Mouse (Mus musculus): ENCODE results near the gene Krtap4-13.
"Not testable (repeated sequence)": the region's sequence is repeated elsewhere in the genome, so short reads cannot be mapped to it uniquely, and the experiment has no call there.

Gene Krtap4-13

DNA sequence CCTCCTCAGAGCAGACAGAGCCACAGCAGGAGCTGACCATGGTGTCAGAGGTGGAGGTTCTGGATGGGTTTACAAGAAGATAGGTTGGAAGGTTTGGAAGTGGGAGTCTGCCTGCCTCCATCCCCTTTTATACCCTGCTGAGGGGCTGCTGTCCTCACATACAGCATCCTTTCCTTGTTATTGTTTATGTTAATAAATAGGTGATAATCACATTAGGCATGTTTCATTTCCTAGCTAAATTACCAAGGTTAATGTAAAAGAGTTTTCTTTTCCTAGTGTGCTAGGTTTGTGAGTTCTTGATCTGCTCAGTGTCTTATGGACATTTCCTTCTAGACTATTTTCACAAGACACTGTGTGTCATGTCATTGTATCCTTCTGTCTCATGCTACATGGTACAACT lies at the start of gene Krtap4-13:
Krtap4-13 (minus strand) TSS at position 101 of the 400 bp plus-strand sequence.
- DNase-seq (ENCODE audit: low spot score), result not testable (repeated sequence)

DNA sequence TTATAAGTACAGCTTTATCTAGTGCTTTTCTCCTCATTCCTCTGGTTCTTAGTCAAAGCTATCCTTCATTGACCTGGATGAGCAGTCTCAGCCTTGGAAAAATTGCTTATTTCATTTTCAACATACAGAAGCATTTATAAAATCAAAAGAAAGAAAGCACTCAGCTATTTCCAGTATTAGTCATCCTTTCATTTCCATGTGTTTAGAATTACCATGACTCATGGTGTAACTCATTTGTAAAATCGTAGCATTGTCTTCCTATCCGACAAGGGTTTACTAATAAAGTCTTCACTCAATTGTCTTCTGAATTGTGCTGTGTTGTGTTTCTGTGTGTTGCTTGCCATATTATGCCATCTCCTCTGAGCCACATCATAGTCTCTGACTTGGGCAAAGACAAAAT lies 49.1 kb upstream of the Krtap4-13 start:
- DNase-seq (ENCODE audit: low spot score), result no peak

DNA sequence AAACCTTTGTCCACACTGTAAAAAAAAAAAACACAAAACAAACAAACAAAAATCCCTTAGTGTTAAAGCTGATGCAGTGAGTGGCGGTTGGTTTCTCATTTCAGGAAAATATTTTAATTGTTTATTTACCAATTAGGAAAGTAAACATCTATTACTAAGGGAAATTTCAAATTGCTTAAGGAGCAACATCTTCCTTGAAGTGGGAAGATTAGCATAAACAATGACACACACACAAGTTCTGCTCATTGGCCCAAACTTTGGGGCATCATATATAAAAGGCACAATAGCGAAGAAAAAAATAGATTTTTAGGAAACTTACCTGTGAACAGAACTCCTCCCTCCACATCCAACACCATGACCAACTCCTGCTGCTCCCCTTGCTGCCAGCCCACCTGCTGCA lies 47.9 kb upstream of the Krtap4-13 start, which contains the start of gene Gm11568:
Gm11568 (plus strand) TSS at position 301 of the 400 bp plus-strand sequence.
- DNase-seq (ENCODE audit: low spot score), result no peak

DNA sequence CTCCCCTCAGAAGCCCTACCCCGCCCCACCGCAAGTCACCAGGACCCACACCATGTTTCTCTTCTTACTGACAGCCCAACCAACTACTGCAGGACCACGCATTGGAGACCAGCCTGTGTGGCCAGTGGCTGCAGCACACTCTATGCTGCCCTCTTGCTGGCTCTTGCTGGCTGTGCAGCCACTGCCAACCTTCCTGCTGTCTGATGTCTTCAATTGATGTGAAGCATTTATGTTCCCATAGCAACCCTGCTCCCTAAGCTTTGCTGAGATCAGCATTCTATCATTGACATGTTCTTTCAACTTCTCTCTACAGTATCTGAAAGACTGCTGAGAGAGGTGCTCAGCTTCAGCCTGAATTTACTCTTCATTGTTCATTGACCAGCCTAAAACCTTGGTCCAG lies 44.4 kb upstream of the Krtap4-13 start:
- no peak for DNase-seq (ENCODE audit: low spot score)

DNA sequence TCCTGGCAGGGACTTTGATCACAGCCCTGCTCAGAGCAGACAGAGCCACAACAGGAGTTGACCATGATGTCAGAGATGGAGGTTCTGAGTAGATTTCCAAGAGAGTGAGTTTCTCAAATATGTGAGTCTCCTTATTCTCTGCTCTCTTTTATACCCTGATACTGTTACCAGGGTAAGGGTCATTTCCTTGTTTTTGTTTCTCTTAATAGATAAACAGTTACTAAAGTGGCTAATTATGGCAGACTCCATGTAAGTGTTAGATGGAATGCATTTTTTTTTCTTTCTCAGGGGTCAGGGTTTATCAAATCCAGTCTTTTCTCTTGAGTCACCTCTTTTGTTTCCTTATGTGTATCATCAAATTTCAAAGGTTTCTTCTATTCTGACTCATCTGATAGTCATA lies 41.8 kb upstream of the Krtap4-13 start, which contains the start of gene Krtap4-16:
Krtap4-16 (minus strand) TSS at position 101 of the 400 bp plus-strand sequence.
- DNase-seq (ENCODE audit: low spot score), result no peak

DNA sequence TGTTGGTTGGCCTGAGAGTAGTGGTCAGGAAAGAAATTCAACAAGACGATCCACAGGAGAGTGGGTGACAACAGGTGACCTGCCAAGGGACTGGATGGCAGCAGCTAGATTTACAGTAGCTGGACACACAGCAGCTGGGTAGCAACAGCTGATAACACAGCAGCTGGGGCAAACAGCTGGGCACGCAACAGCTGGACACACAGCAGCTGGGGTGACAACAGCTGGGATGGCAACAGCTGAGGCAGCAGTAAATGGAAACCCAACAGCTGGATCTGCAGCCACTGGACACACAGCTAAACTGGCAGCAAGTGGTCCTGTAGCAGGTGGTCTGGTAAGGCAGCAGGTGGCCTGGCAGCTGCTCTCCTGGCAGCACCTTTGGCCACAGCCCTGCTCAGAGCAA lies 37.1 kb upstream of the Krtap4-13 start:
- no peak for DNase-seq (ENCODE audit: low spot score)

DNA sequence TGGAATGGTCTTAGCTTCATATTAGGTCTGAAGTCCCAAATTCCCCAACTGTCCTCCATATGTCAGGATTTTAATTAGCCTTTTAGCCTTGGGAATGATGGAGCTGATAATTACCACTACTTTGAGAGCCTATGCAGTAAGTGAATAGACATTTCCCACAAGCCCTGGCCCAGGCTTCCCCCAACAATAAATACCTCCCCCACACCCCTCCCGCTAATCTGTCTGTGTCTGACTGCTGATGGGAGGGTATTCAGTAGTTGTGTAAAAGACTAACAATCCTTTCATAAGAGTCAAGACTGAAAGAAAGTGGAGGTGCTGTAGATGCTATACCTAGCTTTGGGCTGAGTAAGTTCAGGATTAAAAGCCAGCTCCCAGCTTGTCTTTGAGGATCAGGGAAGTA lies 32.5 kb upstream of the Krtap4-13 start:
- DNase-seq (ENCODE audit: low spot score), result no peak

DNA sequence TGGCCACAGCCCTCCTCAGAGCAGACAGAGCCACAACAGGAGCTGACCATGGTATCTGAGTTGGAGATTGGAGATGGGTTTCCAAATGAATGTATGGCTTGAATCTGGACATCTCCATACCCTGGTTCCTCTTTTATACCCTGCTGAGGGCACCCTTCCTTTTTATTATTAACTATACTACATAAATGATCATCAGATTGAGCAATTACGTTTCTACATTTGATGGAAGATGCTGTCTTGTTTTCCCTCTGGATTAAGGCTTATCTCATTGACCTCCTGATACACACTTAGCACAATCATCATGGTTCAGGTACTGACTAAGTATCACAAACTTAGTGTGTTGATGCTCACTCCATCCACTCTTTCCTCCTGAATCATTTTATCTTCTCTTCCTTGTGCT lies 28.3 kb upstream of the Krtap4-13 start, which contains the start of gene 2300003K06Rik:
2300003K06Rik (minus strand) TSS at position 101 of the 400 bp plus-strand sequence.
- DNase-seq (ENCODE audit: low spot score), result no peak

DNA sequence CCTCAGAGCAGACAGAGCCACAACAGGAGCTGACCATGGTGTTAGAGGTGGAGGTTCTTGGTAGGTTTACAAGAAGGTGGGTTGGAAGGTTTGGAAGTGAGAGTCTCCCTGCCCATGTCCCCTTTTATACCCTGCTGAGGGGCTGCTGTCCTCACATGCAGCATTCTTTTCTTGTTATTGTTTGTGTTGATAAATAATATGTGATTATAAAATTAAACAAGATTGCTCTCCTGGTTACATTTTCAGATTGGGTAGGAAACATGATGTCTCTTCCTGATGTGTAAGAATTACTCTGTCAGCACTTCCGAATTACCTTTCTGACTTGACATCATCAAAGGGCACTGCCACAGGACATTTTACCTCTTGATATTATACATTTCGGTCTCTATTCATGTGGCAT lies 5.9 kb upstream of the Krtap4-13 start, which contains the start of gene Gm11564:
Gm11564 (minus strand) TSS at position 101 of the 400 bp plus-strand sequence.
- DNase-seq (ENCODE audit: low spot score), result not testable (repeated sequence)

DNA sequence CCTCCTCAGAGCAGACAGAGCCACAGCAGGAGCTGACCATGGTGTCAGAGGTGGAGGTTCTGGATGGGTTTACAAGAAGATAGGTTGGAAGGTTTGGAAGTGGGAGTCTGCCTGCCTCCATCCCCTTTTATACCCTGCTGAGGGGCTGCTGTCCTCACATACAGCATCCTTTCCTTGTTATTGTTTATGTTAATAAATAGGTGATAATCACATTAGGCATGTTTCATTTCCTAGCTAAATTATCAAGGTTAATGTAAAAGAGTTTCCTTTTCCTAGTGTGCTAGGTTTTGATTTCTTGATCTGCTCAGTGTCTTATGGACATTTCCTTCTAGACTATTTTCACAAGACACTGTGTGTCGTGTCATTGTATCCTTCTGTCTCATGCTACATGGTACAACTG lies 5.3 kb downstream of the Krtap4-13 start, which contains the start of gene Gm11554:
Gm11554 (minus strand) TSS at position 101 of the 400 bp plus-strand sequence.
- DNase-seq (ENCODE audit: low spot score), result not testable (repeated sequence)

DNA sequence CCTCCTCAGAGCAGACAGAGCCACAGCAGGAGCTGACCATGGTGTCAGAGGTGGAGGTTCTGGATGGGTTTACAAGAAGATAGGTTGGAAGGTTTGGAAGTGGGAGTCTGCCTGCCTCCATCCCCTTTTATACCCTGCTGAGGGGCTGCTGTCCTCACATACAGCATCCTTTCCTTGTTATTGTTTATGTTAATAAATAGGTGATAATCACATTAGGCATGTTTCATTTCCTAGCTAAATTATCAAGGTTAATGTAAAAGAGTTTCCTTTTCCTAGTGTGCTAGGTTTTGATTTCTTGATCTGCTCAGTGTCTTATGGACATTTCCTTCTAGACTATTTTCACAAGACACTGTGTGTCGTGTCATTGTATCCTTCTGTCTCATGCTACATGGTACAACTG lies 10.9 kb downstream of the Krtap4-13 start, which contains the start of gene Gm11569:
Gm11569 (minus strand) TSS at position 101 of the 400 bp plus-strand sequence.
- not testable (repeated sequence) for DNase-seq (ENCODE audit: low spot score)

DNA sequence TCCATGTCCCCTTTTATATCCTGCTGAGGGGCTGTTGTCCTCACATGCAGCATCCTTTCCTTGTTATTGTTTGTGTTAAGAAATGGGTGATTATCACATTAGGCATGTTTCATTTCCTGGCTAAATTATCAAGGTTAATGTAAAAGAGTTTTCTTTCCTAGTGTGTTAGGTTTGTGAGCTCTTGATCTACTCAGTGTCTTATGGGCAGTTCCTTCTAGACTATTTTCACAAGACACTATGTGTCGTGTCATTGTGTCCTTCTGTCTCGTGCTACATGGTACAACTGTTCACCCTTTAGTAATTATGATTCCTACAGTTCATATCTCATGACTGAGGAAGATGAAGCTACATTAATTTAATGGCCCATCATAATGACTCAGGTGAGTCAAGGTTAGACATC lies 16.3 kb downstream of the Krtap4-13 start, which contains the start of gene Gm11596:
Gm11596 (minus strand) TSS at position 101 of the 400 bp plus-strand sequence.
- no peak for DNase-seq (ENCODE audit: low spot score)

DNA sequence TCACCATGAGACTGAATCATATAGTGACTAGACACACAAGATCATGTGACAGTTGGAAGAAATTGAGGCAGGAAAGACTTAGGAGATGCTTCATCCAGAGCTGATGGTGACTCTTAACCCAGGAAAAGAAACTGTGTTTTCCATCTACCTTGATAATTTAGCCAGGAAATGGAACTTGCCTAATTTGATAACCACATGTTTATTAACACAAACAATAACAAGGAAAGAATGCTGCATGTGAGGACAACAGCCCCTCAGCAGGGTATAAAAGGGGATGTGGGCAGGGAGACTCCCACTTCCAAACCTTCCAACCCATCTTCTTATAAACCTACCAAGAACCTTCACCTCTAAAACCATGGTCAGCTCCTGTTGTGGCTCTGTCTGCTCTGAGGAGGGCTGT lies 24.8 kb downstream of the Krtap4-13 start, which contains the start of gene Krtap4-9:
Krtap4-9 (plus strand) TSS at position 301 of the 400 bp plus-strand sequence.
- DNase-seq (ENCODE audit: low spot score), result not testable (repeated sequence)

DNA sequence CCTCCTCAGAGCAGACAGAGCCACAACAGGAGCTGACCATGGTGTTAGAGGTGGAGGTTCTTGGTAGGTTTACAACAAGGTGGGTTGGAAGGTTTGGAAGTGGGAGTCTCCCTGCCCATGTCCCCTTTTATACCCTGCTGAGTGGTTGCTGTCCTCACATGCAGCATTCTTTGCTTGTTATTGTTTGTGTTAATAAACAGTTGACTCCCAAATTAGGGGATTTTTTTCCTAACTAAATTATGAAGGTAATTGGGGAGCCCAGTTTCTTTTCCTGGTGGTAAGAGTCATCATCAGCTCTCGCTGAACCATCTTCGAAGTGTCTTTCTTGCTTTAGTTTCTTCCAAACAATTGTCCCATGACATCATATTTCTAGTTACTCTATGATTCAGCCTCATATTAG lies 29.1 kb downstream of the Krtap4-13 start, which contains the start of gene Krtap4-8:
Krtap4-8 (minus strand) TSS at position 101 of the 400 bp plus-strand sequence.
- no peak for DNase-seq (ENCODE audit: low spot score)

DNA sequence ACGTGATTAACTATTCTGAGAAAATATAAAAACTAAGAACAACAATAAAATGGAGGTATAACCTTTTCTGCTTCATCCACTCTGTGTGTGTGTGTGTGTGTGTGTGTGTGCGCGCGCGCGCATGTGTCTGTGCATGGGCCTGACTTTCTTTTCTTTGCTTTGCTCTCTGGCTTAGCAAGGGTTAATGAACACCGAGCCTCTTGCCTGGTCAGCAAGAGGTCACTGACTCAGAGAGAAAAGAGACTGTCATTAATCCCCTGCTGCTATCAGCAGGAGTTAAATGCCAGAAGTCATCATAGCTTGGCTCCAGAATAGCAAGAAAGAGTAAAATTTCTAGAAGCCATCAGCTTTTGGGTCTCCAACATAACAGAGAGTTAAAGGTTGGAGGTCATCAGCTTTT lies 31.3 kb downstream of the Krtap4-13 start:
- DNase-seq (ENCODE audit: low spot score), result no peak

DNA sequence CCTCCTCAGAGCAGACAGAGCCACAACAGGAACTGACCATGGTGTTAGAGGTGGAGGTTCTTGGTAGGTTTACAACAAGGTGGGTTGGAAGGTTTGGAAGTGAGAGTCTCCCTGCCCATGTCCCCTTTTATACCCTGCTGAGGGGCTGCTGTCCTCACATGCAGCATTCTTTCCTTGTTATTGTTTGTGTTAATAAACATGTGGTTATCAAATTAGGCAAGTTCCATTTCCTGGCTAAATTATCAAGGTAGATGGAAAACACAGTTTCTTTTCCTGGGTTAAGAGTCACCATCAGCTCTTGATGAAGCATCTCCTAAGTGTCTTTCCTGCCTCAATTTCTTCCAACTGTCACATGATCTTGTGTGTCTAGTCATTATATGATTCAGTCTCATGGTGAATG lies 36.9 kb downstream of the Krtap4-13 start, which contains the start of gene Gm11595:
Gm11595 (minus strand) TSS at position 101 of the 400 bp plus-strand sequence.
- DNase-seq (ENCODE audit: low spot score), result not testable (repeated sequence)

DNA sequence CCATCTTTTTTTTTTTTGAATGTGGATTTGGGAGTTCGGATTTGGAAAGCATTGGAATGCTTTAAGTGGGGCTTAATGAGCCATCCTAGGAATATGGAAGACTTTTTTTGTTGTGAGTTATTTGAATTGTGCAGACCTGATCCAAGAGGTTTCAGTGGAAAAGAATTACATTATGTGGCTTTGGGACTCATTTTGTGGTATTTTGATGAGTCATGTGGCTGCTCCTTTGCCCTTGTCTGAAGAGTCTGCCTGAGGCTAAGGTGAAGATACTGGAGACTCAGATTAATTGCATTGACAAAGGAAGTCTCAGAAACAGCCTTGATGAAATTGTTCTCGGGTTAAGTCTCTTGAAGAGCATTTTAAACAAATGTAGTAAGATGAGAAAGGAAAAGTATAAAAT lies 41.3 kb downstream of the Krtap4-13 start:
- DNase-seq (ENCODE audit: low spot score), result no peak

Measured in spleen, adult 12 weeks (tissue).